Mouse (Mus musculus) cerebellum, adult 2 months (tissue): ENCODE data around the gene Sh3gl2. TPM values are rescaled to one million over a fixed set of nuclear protein-coding genes. Genes with fewer than 3 reads are reported as not detected.

ENCODE experiments used
- DNase-seq, 2 experiments: peaks; one replicate each; pipeline ENCODE4 v3.0.0; 2021
- H3K27ac ChIP-seq: fragments of 200-500 bp; 2 replicates; pipeline ENCODE4 v1.5.1; 2012; ENCODE audit warnings: low read length, control low read depth, inconsistent platforms; ENCODE audit not compliant: insufficient read depth
- H3K27me3 ChIP-seq: fragments of 200-500 bp; 2 replicates; pipeline ENCODE4 v1.6.1; 2012; ENCODE audit warnings: inconsistent platforms, mild to moderate bottlenecking, low read length, moderate library complexity; ENCODE audit not compliant: control insufficient read depth, insufficient read depth
- H3K4me1 ChIP-seq: fragments of 200-500 bp; 2 replicates; pipeline ENCODE4 v1.6.1; 2011; ENCODE audit warnings: low read length; ENCODE audit not compliant: control insufficient read depth, insufficient read depth
- H3K4me3 ChIP-seq: fragments of 200-500 bp; replicated peaks from 2 replicates; pipeline ENCODE3; 2011; ENCODE audit warnings: mild to moderate bottlenecking, low read depth, low read length, control low read depth; ENCODE audit not compliant: insufficient read depth
- CTCF ChIP-seq: fragments of 200-500 bp; IDR thresholded peaks from 2 replicates; pipeline ENCODE4 v1.5.1; 2011; ENCODE audit warnings: low read depth, mild to moderate bottlenecking, control low read depth, low read length, moderate library complexity, borderline replicate concordance; ENCODE audit not compliant: insufficient read depth
- POLR2A ChIP-seq: fragments of 200-500 bp; IDR thresholded peaks from 2 replicates; pipeline ENCODE4 v1.6.1; 2011; ENCODE audit warnings: low read length, control low read depth, borderline replicate concordance; ENCODE audit not compliant: insufficient read depth
- WGBS: fragments of 180-500 bp; shearing (Covaris S2); methylation state at CpG from one replicate; pipeline ENCODE4 v1.1.7; 2018; 5-methylcytosine and 5-hydroxymethylcytosine counted together
- polyA plus RNA-seq: library from polyadenylated mRNA; depleted of rRNA; stranded (reverse); fragments of >200 nt; gene quantifications from 2 replicates; pipeline ENCODE4 v1.2.3, GENCODE M21; 2012

Gene Sh3gl2
- polyA plus RNA-seq, 1 experiment, result 369 TPM

DNA sequence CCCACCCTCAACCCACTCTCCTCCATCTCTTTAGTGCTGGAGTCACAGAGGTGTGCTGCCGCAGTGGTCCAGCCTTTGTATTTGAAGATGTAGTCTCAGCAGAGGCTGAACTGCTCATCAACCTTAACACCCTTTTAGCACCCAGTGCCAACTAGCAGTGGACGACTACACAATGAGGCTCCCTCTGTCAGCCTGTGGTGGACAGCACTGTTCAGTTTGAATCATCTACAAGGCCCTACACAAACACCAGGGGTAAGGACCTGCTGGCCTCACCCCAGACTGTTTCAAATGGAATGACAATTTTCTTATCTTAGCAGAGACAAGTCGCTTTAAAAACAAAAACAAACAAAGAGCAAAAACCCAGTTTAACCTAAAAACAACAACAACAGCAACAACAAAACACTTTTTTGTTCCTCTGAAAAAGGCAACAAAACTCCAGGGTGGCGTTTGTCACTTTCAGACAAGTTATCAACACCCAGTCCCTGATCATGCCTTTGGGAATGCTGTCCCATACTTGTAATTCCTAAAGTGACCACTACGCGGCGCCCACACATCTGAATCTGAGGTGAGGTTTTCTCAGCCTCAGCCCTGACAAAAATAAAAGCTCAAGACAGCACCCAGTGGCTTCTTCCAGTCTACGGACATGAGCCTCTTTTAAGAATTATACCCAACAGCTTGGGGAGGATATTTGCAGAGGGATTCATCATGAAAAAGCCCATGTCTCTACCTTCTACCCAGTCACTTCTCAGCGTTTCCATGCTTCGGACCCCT is 199.7 kb downstream of the Sh3gl2 start:
- 40% methylated on average over 10 of the region's 10 CpGs for WGBS
- Histone ChIP-seq H3K27me3 (no peaks in the 10 kb centered on the region), H3K4me1 (no peaks in the 10 kb centered on the region), H3K4me3 (no peak overlapping the region), H3K27ac (no peak overlapping the region)
- TF ChIP-seq CTCF (peak; percentile 71), POLR2A (no peak)
- peak; percentile 53 to 72 for DNase-seq

DNA sequence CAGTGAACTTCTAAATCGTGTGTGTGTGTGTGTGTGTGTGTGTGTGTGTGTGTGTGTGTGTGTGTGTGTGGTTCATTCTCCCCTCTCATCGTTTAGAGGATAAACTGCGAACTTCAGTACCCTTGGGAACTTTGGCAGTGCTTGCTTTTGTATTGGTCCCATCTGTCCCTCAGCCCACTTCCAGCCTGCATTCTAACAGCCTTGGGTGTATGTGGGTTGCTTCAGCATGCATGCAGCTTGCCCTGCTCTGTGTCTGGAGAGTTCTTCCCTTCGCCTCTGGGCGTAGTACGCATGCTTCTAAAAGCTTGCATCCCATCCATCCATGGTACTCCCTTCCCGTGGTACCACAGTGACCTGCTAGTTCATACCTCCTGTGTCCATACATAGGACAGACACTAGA is 200.3 kb downstream of the Sh3gl2 start:
- no peak for DNase-seq
- 53% methylated on average over 7 of the region's 7 CpGs for WGBS
- Histone ChIP-seq H3K27me3 (no peaks in the 10 kb centered on the region), H3K4me1 (no peaks in the 10 kb centered on the region), H3K4me3 (no peak overlapping the region), H3K27ac (no peak overlapping the region; the same call in 1 of the 2 replicates)
- TF ChIP-seq CTCF, result no peak
- TF ChIP-seq POLR2A, result no peak

DNA sequence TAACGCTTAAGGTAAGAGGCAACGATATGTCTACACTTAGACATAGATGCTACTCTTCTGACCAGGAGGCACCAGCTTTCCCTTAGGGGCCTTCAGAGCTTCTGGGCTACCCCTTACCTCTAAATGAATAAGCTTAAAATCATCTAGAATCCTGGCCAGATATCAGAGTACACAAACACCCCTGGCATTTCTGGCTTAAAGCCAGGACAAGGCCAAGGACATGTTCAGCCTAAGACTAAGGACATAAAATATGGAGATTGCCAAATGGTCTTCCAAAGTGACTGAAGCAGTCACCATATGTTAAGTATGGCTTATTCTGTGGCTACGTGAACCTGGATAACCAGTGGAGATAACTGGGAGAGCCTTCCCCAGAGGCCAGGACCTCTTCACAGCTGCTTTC is 211.5 kb downstream of the Sh3gl2 start:
- TF ChIP-seq CTCF (no peak), POLR2A (no peak)
- Histone ChIP-seq H3K4me1 (no peaks in the 10 kb centered on the region), H3K27me3 (no peaks in the 10 kb centered on the region), H3K4me3 (no peak overlapping the region), H3K27ac (no peak overlapping the region)
- WGBS, result 89% methylated on average over 3 of the region's 3 CpGs
- DNase-seq, result no peak

- no peaks in the 10 kb centered on the region for H3K4me1 ChIP-seq
- no peaks in the 10 kb centered on the region for H3K27me3 ChIP-seq
- 82% methylated on average over 6 of the region's 6 CpGs for WGBS
- H3K27ac ChIP-seq, result no peak overlapping the region
- no peak for DNase-seq
- no peak overlapping the region for H3K4me3 ChIP-seq
- no peak for TF ChIP-seq CTCF
- no peak for TF ChIP-seq POLR2A
These were observed 215.5 kb downstream of the Sh3gl2 start for GRCm38 (mm10) chr4:85420429-85420828.

GRCm38 (mm10) chr4:85426211-85426610 is 221.3 kb downstream of the Sh3gl2 start:
- DNase-seq, result no peak
- TF ChIP-seq POLR2A (no peak), CTCF (no peak)
- Histone ChIP-seq H3K4me3 (no peak overlapping the region), H3K27ac (no peak overlapping the region), H3K27me3 (no peaks in the 10 kb centered on the region), H3K4me1 (no peaks in the 10 kb centered on the region)
- WGBS, result 88% methylated on average over 4 of the region's 4 CpGs

DNA sequence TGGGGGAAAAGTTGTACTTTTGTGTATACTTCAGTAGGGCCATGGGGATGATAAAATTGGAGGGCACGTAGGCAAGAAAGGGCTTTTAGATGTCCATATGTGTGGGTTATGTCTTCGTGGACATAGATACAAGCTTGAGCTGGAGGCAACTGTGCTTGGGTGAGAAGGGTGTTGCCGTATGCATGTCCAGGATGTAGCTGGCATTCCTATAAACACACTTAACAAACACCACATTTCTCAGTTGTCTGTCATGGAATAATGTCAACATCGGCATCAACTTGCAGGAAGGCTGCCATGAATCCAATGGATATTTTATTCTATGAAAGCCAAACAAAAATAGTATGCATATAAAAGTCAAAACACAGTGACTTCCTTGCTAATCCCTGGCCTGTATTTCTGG is 227.9 kb downstream of the Sh3gl2 start:
- Histone ChIP-seq H3K4me3 (no peak overlapping the region), H3K27ac (no peak overlapping the region), H3K4me1 (no peaks in the 10 kb centered on the region), H3K27me3 (no peaks in the 10 kb centered on the region)
- TF ChIP-seq POLR2A, result no peak
- TF ChIP-seq CTCF, result no peak
- WGBS, result 92% methylated on average over 4 of the region's 4 CpGs
- no peak for DNase-seq

DNA sequence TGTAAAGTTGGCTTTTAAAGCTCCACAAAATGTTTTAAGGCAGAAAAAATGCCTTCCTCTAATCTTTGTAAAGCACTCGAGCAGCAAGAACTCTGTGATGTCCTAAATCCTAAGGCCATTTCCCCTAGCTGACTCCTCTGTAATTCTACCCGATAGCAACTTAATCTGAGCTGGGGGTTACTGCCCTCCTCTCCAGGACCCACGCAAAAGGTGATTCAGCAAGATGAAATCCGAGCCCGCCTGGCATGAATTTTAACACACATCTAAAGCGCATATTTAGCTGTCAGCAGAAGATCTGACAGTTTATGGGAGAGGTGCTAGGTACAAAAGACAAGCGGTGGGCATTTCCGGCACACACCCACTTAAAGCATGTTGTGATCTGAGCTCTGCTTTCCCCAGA is 229.8 kb downstream of the Sh3gl2 start:
- TF ChIP-seq POLR2A (no peak), CTCF (no peak)
- WGBS, result 80% methylated on average over 8 of the region's 8 CpGs
- no peak for DNase-seq

GRCm38 (mm10) chr4:85438813-85439212 is 233.9 kb downstream of the Sh3gl2 start:
- Histone ChIP-seq H3K4me1 (no peaks in the 10 kb centered on the region), H3K27ac (no peak overlapping the region), H3K4me3 (no peak overlapping the region), H3K27me3 (no peaks in the 10 kb centered on the region)
- TF ChIP-seq POLR2A, result no peak
- TF ChIP-seq CTCF, result no peak
- DNase-seq, result no peak
- WGBS, result 63% methylated on average over 3 of the region's 3 CpGs

More for the DNA sequence above, 229.8 kb downstream of the Sh3gl2 start:
- Histone ChIP-seq H3K4me1 (no peaks in the 10 kb centered on the region), H3K27me3 (no peaks in the 10 kb centered on the region), H3K27ac (no peak overlapping the region), H3K4me3 (no peak overlapping the region)
